Mouse (Mus musculus) stomach, embryonic 14.5 days (tissue): ENCODE results near the gene Smad1. TPM values are rescaled to one million over a fixed set of nuclear protein-coding genes. Genes with fewer than 3 reads are reported as not detected.

Source experiments
- ATAC-seq: fragments of 200-750 bp; cut with Nextera tagmentation; 2 replicates; pipeline ENCODE4 v1.8.0; 2017; ENCODE audit warnings: low read depth, moderate TSS enrichment; ENCODE audit not compliant: insufficient number of reproducible peaks, insufficient read depth, low FRiP score
- H3K27ac ChIP-seq: fragments of 300-500 bp; sonication (generic); 2 replicates; pipeline ENCODE4 v1.5.1; 2014; ENCODE audit warnings: mild to moderate bottlenecking, low read length, moderate library complexity, mixed read lengths
- H3K27me3 ChIP-seq: fragments of 300-500 bp; sonication (generic); 2 replicates; pipeline ENCODE4 v1.6.1; 2014; ENCODE audit warnings: low read length, control low read depth, mixed read lengths; ENCODE audit not compliant: control insufficient read depth, insufficient read depth
- H3K36me3 ChIP-seq: fragments of 300-500 bp; sonication (generic); 2 replicates; pipeline ENCODE4 v1.6.1; 2014; ENCODE audit warnings: mild to moderate bottlenecking, control low read depth, low read length, moderate library complexity, mixed read lengths; ENCODE audit not compliant: control insufficient read depth, insufficient read depth
- H3K4me1 ChIP-seq: fragments of 300-500 bp; sonication (generic); 2 replicates; pipeline ENCODE4 v1.6.1; 2014; ENCODE audit warnings: low read length, control low read depth, mixed read lengths; ENCODE audit not compliant: control insufficient read depth, insufficient read depth
- H3K4me2 ChIP-seq: fragments of 300-500 bp; sonication (generic); replicated peaks from 2 replicates; pipeline ENCODE4 v1.6.1; 2014; ENCODE audit warnings: low read depth, low read length, control low read depth
- H3K4me3 ChIP-seq: fragments of 300-500 bp; sonication (generic); 2 replicates; pipeline ENCODE4 v1.5.1; 2014; ENCODE audit warnings: low read depth, low read length, control low read depth
- H3K9ac ChIP-seq: fragments of 300-500 bp; sonication (generic); replicated peaks from 2 replicates; pipeline ENCODE4 v1.6.1; 2014; ENCODE audit warnings: low read depth, mild to moderate bottlenecking, control low read depth, low read length, moderate library complexity, mixed read lengths
- H3K9me3 ChIP-seq: fragments of 300-500 bp; sonication (generic); 2 replicates; pipeline ENCODE4 v1.6.1; 2016; ENCODE audit warnings: low read depth, low read length, control low read depth; ENCODE audit not compliant: control insufficient read depth
- WGBS: fragments of 180-500 bp; shearing (Covaris S2); extraction: QIAGEN DNeasy Blood & Tissue Kit; methylation state at CpG from one replicate; pipeline ENCODE4 v1.1.7; 2014; 5-methylcytosine and 5-hydroxymethylcytosine counted together
- polyA plus RNA-seq: library from polyadenylated mRNA; unstranded; fragments of >200 nt; fragmentation: Nextera tagmentation; extraction: Ambion mirVana; gene quantifications from 2 replicates; pipeline ENCODE4 v1.2.1, GENCODE M21; 2014

Gene Smad1
- polyA plus RNA-seq, 1 experiment from 2014 or later: 50.5 TPM

DNA sequence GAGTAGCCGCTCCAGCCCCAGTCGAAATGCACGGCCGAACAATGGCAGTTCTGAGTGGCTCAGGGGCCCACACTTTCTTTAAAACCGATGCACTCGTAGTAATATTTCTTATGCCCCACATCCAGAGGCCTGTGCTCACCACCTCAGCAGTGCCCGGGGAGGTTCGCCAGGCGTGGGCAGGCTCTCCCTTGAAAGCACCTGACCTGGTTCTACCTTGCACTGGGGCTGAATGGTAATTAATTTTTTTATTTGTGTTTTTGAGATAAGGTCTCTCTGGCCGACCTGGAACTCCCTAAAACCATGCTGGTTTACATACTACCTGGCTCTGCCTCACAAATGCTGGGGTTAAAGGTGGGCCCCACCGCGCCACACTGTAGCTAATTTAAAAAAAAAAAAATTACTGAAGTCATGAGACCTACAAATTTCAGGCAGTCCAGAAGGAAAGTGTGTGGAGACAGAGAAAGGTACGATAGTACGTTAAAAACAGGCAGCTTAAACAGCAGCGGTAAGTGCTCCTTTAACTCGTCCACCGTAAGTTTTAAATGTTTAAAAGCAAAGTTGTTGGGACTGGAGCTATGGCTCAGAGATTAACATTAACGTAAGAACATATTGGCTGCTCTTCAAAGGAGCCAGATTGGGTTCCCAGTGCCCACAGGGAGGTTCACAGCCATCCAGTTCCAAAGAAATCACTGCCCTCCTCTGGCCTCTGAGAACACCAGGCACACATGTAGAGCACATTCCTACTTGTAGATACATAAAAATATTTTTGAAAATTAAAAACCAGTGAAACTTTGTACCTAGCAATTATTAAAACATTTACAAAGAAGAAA is 103.8 kb downstream of the Smad1 start:
- H3K4me1 ChIP-seq: peaks cover 13% of the 10 kb centered on the region; the same call in 1 of the 2 replicates
- peak overlapping the region; percentile 64 for H3K9ac ChIP-seq
- H3K9me3 ChIP-seq: no peaks in the 10 kb centered on the region
- peak overlapping the region; percentile 67 for H3K4me2 ChIP-seq
- no peaks in the 10 kb centered on the region for H3K36me3 ChIP-seq
- H3K4me3 ChIP-seq: peak overlapping the region; percentile 59
- ATAC-seq: no peak; the same call in 1 of the 2 replicates
- 9% methylated on average over 18 of the region's 18 CpGs for WGBS
- no peaks in the 10 kb centered on the region for H3K27me3 ChIP-seq
- peak overlapping the region; percentile 98 for H3K27ac ChIP-seq

DNA sequence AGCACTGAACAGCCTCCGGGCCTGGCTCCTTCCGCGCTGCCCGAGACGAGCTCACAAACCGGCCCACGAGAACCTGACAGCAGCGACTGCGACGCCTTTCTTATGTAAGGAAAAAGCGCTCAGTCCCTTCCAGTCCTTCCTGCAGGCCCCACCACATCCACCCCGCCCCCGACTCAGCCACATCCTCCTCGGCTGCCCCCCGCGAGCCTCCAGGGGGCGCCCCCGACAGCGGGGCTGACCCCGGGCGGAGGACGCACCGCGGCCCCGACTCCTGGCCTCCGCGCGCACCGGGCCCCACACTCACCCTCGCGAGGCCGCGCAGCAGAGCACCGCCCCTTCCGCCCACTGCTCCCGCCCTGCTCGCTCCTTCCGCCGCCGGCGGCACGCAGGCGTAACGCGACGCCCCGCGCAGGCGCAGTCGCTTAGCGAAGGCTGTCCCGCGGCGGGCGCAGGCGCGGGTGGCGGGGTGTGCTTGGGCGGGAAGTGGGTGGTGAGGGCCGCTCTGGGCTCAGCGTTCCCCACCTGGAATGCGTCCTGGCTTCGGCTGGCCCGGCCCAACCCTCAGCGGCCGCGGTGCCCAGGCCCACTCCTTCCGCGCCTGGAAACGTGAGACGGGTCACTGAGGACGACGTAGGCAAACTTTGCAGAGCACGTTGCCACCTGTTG is 104.6 kb downstream of the Smad1 start, which contains the start of gene Mmaa:
Mmaa (minus strand) TSS at position 328 of the 666 bp plus-strand sequence.
- under 1% methylated on average over 66 of the region's 74 CpGs for WGBS
- ATAC-seq: peak; percentile 97

DNA sequence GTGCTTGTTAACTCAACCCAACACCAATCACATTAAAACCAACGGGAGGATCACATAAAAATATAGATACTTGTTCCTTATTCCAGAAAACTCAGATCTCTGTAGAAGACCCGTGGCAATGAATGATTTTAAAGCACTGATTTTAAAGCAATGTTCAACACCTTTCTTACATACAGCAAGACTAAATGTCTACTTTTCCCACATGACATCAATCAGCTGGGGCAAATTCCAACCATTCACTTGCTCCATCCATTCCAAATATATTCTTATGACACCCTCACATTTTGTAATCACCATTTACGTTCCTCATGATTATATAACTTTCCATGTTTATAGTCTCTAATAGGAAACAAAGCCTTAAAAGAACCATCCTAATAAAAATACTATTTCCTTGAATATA is 105.5 kb downstream of the Smad1 start:
- Histone ChIP-seq H3K4me1 (peaks cover 13% of the 10 kb centered on the region; the same call in 1 of the 2 replicates), H3K4me2 (peak overlapping the region; percentile 67), H3K9ac (peak overlapping the region; percentile 65; the same call in 1 of the 2 replicates), H3K36me3 (no peaks in the 10 kb centered on the region), H3K27me3 (no peaks in the 10 kb centered on the region), H3K27ac (peak overlapping the region; percentile 98; the same call in 1 of the 2 replicates), H3K4me3 (peak overlapping the region; percentile 59), H3K9me3 (no peaks in the 10 kb centered on the region)
- no peak for ATAC-seq
- 46% methylated on average over 3 of the region's 3 CpGs for WGBS

More for the DNA sequence above, 104.6 kb downstream of the Smad1 start, which contains the start of gene Mmaa:
- H3K4me1 ChIP-seq: peaks cover 13% of the 10 kb centered on the region; the same call in 1 of the 2 replicates
- H3K4me2 ChIP-seq: peak within 1 kb of the TSS; percentile 67
- no peaks in the 10 kb centered on the region for H3K27me3 ChIP-seq
- peak within 1 kb of the TSS; percentile 98 for H3K27ac ChIP-seq
- no peaks in the 10 kb centered on the region for H3K9me3 ChIP-seq
- H3K36me3 ChIP-seq: no peaks in the 10 kb centered on the region
- H3K9ac ChIP-seq: peak within 1 kb of the TSS; percentile 65
- H3K4me3 ChIP-seq: peak within 1 kb of the TSS; percentile 59

- ATAC-seq: no peak
- Histone ChIP-seq H3K36me3 (no peaks in the 10 kb centered on the region), H3K4me1 (peaks cover 13% of the 10 kb centered on the region; the same call in 1 of the 2 replicates), H3K27me3 (no peaks in the 10 kb centered on the region), H3K9ac (no peak overlapping the region), H3K4me3 (no peak overlapping the region), H3K27ac (no peak overlapping the region), H3K9me3 (no peaks in the 10 kb centered on the region), H3K4me2 (peak overlapping the region; percentile 67)
- 63% methylated on average over 3 of the region's 3 CpGs for WGBS
Measured at GRCm38 (mm10) chr8:79292712-79293264, 106.5 kb downstream of the Smad1 start.

- H3K9ac ChIP-seq: no peak overlapping the region
- no peaks in the 10 kb centered on the region for H3K27me3 ChIP-seq
- H3K4me3 ChIP-seq: no peak overlapping the region
- peaks cover 13% of the 10 kb centered on the region; the same call in 1 of the 2 replicates for H3K4me1 ChIP-seq
- H3K27ac ChIP-seq: no peak overlapping the region
- H3K36me3 ChIP-seq: no peaks in the 10 kb centered on the region
- H3K4me2 ChIP-seq: no peak overlapping the region
- ATAC-seq: no peak
- H3K9me3 ChIP-seq: no peaks in the 10 kb centered on the region
- WGBS: 74% methylated on average over 5 of the region's 5 CpGs
Measured at GRCm38 (mm10) chr8:79289592-79289991, 109.7 kb downstream of the Smad1 start.

DNA sequence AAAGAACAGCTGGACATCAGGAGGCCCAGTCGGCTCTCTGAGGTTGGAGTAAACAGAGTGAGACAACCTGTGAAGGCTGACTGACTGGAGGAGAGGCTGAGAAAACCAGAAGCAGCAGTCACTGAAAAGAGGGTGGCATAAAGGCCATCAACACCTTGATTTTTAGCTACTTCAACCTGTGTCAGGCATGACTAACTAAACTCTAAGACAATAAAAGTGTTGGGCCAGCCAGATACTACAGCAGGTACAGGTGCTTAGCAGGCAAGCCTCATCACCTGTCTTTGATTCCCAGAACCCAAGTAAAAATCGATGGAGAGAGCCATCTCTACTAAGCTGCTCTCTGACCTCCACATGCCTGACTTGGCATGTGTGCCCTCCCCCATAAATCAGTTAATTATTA is 110.6 kb downstream of the Smad1 start:
- no peak overlapping the region for H3K4me3 ChIP-seq
- no peak overlapping the region for H3K9ac ChIP-seq
- no peak overlapping the region for H3K27ac ChIP-seq
- ATAC-seq: no peak
- no peaks in the 10 kb centered on the region; the same call in 1 of the 2 replicates for H3K36me3 ChIP-seq
- no peak overlapping the region for H3K4me2 ChIP-seq
- WGBS: 51% methylated on average over 2 of the region's 2 CpGs
- peaks cover 11% of the 10 kb centered on the region; the same call in 1 of the 2 replicates for H3K4me1 ChIP-seq
- H3K9me3 ChIP-seq: no peaks in the 10 kb centered on the region
- H3K27me3 ChIP-seq: no peaks in the 10 kb centered on the region

Other genes with a start within 250 kb of the Smad1 start
- gene 1700011L22Rik, start 150.9 kb downstream of the Smad1 start, polyA plus RNA-seq: not detected in 2 replicates
- 11.5 and 13.9 TPM in 2 replicates for gene Mmaa, start 104.6 kb downstream of the Smad1 start, polyA plus RNA-seq
- 27.2 and 28.7 TPM in 2 replicates for gene Otud4, start 240.1 kb upstream of the Smad1 start, polyA plus RNA-seq